Mouse (Mus musculus): ENCODE measurements around the gene Slc25a35. TPM values are rescaled to one million over a fixed set of nuclear protein-coding genes. Genes with fewer than 3 reads are reported as not detected.

The Slc25a35 gene
- total and polyA plus RNA-seq, 3 experiments = 0.83 to 1.6 TPM; not detected in 1

DNA sequence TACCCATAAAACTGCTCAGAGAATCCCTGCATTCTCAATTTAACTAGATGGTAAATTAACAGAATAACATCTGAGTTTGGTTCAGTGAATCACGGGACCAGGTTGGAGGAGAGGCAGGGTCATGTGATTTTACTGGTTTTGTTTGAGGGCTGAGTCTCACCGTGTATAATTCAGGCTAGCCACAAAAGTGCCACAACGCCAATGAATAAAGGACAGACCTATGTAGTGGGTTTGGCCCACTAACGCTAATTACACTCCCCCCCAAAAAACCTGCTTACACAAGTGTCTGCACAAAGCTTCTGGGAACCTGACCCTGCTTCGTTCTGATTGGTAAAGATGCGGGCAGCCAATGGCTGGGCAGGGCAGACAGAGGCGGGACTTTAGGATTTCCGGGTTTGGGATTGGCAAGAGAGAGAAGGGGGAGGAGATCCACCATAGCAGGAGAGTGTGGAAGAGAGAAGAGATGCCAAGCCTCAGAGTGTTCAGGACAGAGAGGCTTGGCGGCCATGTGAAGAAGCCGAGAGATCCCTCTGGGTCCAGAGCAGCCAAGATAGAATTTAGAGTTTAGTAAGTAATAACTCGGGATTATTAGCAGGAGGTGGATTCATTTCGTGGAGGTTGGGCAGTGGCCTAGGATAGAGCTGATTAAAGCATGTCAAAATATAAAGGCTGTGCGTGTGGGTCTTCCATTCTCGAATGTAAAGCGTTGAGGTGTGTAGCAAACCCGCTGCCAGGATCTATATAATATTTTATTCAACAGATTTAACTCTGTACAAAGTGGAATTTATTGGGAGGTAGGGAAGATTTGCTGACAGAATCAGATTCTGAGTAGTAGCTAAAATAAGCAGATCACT lies 28.3 kb upstream of the Slc25a35 start (continued):
- TF ChIP-seq ZNF384 (IDR thresholded peaks at IDR 0.05; ENCODE audit: low read depth, low read length) (no peak), MAZ (IDR thresholded peaks at IDR 0.05; ENCODE audit: low read depth, low read length) (0 out of 2 replicates have a peak, but pooled peaks have one; percentile 56), KAT2A (IDR thresholded peaks at IDR 0.05; ENCODE audit: insufficient replicate concordance, low read length) (0 out of 2 replicates have a peak, but pooled peaks have one; percentile 47), ZKSCAN1 (IDR thresholded peaks at IDR 0.05; ENCODE audit: borderline replicate concordance, low read depth, low read length) (no peak), NRF1 (IDR thresholded peaks at IDR 0.05; ENCODE audit: low read depth, low read length) (peak; percentile 34; the same call in 1 of the 2 replicates), POLR2AphosphoS2 (IDR thresholded peaks at IDR 0.05; ENCODE audit: low read depth, low read length) (peak; percentile 86; the same call in 1 of the 2 replicates), E2F4 (IDR thresholded peaks at IDR 0.05; ENCODE audit: insufficient replicate concordance, low read depth, low read length) (no peak), MEF2A (IDR thresholded peaks at IDR 0.05; ENCODE audit: borderline replicate concordance, low read depth, low read length) (peak; percentile 57), ELF1 (IDR thresholded peaks at IDR 0.05; ENCODE audit: low read depth, low read length) (peak; percentile 98), TBP (conservative IDR thresholded peaks at IDR 0.05; ENCODE audit: low read depth, low read length) (peak; percentile 89), CTCF (conservative IDR thresholded peaks at IDR 0.05 in 1 of 2, IDR thresholded peaks at IDR 0.05 in 1 of 2; ENCODE audit: low read depth in 2 of 2, low read length in 2 of 2) (no peak), EP300 (IDR thresholded peaks at IDR 0.05; ENCODE audit: low read length) (0 out of 2 replicates have a peak, but pooled peaks have one; percentile 27), USF1 (IDR thresholded peaks at IDR 0.05; ENCODE audit: low read depth, low read length) (peak; percentile 74), JUN (IDR thresholded peaks at IDR 0.05; ENCODE audit: insufficient read depth, low read depth, low read length) (no peak), USF2 (conservative IDR thresholded peaks at IDR 0.05; ENCODE audit: low read depth, low read length) (peak; percentile 70), ETS1 (conservative IDR thresholded peaks at IDR 0.05; ENCODE audit: low read depth, low read length) (no peak; the same call in 1 of the 2 replicates), RCOR1 (conservative IDR thresholded peaks at IDR 0.05; ENCODE audit: low read depth, low read length) (0 out of 2 replicates have a peak, but pooled peaks have one; percentile 46), MYC (IDR thresholded peaks at IDR 0.05; ENCODE audit: low read depth, low read length) (no peak; the same call in 1 of the 2 replicates), SMC3 (IDR thresholded peaks at IDR 0.05; ENCODE audit: low read depth, low read length) (no peak)

DNA sequence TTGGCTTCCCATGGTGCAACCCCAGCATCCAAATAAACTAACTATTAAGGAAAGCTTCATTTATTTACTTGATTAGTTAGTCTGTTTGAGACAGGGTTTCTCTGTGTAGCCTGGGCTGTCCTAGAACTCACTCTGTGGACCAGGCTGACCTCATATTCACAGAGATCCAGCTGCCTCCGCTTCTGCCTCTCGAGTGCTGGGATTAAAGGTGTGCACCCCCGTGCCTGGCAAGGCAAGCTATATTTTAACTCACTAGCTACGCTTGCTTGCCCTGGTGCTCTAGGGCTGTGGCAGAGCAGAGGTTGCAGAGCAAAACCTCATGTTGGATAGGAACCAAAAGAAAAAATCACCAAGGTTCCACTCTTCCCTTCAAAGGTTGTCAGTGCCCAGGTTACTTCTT lies 27.4 kb upstream of the Slc25a35 start:
- dilution Hi-C loops (cut with MboI; ENCODE audit: extremely low pct_ligation_motif_present, extremely low pct_unique_long_range_greater_than_20kb, low sequenced_read_pairs) (no loop called here), in situ Hi-C loops (cut with MboI; ENCODE audit: low pct_ligation_motif_present, low pct_unique_long_range_greater_than_20kb, low sequenced_read_pairs) (no loop called here)
- peaks cover 0 to 19% of the 10 kb centered on the region in 2 experiments; a peak in 2 of 4 replicates for H3K4me1 ChIP-seq (ENCODE audit: control insufficient read depth in 1 of 2, insufficient read depth in 2 of 2)
- no peaks in the 10 kb centered on the region for H3K79me2 ChIP-seq (replicated peaks; ENCODE audit: control insufficient read depth, extremely low read depth, insufficient read depth, poor library complexity, severe bottlenecking)
- DNase-seq (ENCODE audit: extremely low read depth) = no peak
- H3K27me3 ChIP-seq (replicated peaks) = no peaks in the 10 kb centered on the region
- no peaks in the 10 kb centered on the region for H3K9me3 ChIP-seq (replicated peaks; ENCODE audit: low read length)
- no peak for TF ChIP-seq POLR2A (IDR thresholded peaks at IDR 0.05; ENCODE audit: low read depth, low read length)
- no peak for TF ChIP-seq NELFE (IDR thresholded peaks at IDR 0.05; ENCODE audit: low read depth, low read length)
- no peak for TF ChIP-seq USF1 (IDR thresholded peaks at IDR 0.05; ENCODE audit: low read depth, low read length)
- TF ChIP-seq CTCF (conservative IDR thresholded peaks at IDR 0.05 in 1 of 2, IDR thresholded peaks at IDR 0.05 in 1 of 2; ENCODE audit: low read depth in 2 of 2, low read length in 2 of 2) = no peak
- no peak for TF ChIP-seq ZC3H11A (IDR thresholded peaks at IDR 0.05; ENCODE audit: low read depth, low read length)
- no peak for TF ChIP-seq JUND (conservative IDR thresholded peaks at IDR 0.05; ENCODE audit: low read depth, low read length)
- TF ChIP-seq KAT2A (IDR thresholded peaks at IDR 0.05; ENCODE audit: insufficient replicate concordance, low read length) = no peak
- no peak for TF ChIP-seq PAX5 (IDR thresholded peaks at IDR 0.05; ENCODE audit: low read length)
- TF ChIP-seq ETS1 (conservative IDR thresholded peaks at IDR 0.05; ENCODE audit: low read depth, low read length) = no peak
- TF ChIP-seq POLR2AphosphoS2 (IDR thresholded peaks at IDR 0.05; ENCODE audit: low read depth, low read length) = no peak
- no peak for TF ChIP-seq MXI1 (IDR thresholded peaks at IDR 0.05; ENCODE audit: low read depth, low read length)
- no peak for TF ChIP-seq JUN (IDR thresholded peaks at IDR 0.05; ENCODE audit: insufficient read depth, low read depth, low read length)
- no peak for TF ChIP-seq ZNF384 (IDR thresholded peaks at IDR 0.05; ENCODE audit: low read depth, low read length)
- no peak for TF ChIP-seq SMC3 (IDR thresholded peaks at IDR 0.05; ENCODE audit: low read depth, low read length)
- no peak for TF ChIP-seq NRF1 (IDR thresholded peaks at IDR 0.05; ENCODE audit: low read depth, low read length)
- no peak for TF ChIP-seq RAD21 (IDR thresholded peaks at IDR 0.05; ENCODE audit: low read depth, low read length)
- no peak for TF ChIP-seq MAX (IDR thresholded peaks at IDR 0.05; ENCODE audit: low read length)
- no peak for TF ChIP-seq ZMIZ1 (IDR thresholded peaks at IDR 0.05; ENCODE audit: low read depth, low read length)
- H3K27ac ChIP-seq (ENCODE audit: insufficient read depth, low read depth) = no peak overlapping the region
- peaks cover 0 to 28% of the 10 kb centered on the region in 2 experiments for H3K36me3 ChIP-seq (replicated peaks in 1 of 2; ENCODE audit: control insufficient read depth in 1 of 2, insufficient read depth in 1 of 2, low read length in 1 of 2)
- peak overlapping the region; percentile 93 for H3K9ac ChIP-seq (ENCODE audit: insufficient read depth, low read depth)
- H3K4me2 ChIP-seq (ENCODE audit: insufficient read depth, low read depth, poor library complexity, severe bottlenecking) = peak overlapping the region; percentile 77
- H3K4me3 ChIP-seq (replicated peaks in 1 of 3; ENCODE audit: low read depth in 2 of 3, low read length in 2 of 3, poor library complexity in 1 of 3) = peak overlapping the region in 2 of 3 experiments; percentile 56 to 75
